Mouse (Mus musculus): ENCODE results near the gene Gm26938.

- TF ChIP-seq CTCF (IDR thresholded peaks at IDR 0.05; ENCODE audit: control insufficient read depth, insufficient read depth, insufficient read length) (no peak), USF1 (IDR thresholded peaks at IDR 0.05; ENCODE audit: low read depth) (no peak), MYOG (IDR thresholded peaks at IDR 0.05; ENCODE audit: control insufficient read depth, extremely low read depth, insufficient read length) (no peak), MAX (IDR thresholded peaks at IDR 0.05) (no peak), CEBPB (IDR thresholded peaks at IDR 0.05; ENCODE audit: low read depth) (no peak), FOSL1 (IDR thresholded peaks at IDR 0.05; ENCODE audit: insufficient read depth, low read length, poor library complexity, severe bottlenecking) (no peak)
Observed at GRCm38 (mm10) chr5:139801880-139802279, 24.3 kb downstream of the Gm26938 start.

All from C2C12 (cell line).